Mouse (Mus musculus) embryonic facial prominence, embryonic 10.5 days (tissue): ENCODE measurements around the gene Ddx27. TPM values are rescaled to one million over a fixed set of nuclear protein-coding genes. Genes with fewer than 3 reads are reported as not detected.

ENCODE experiments used
- DNase-seq: peaks from one replicate; pipeline ENCODE4 v3.0.0-alpha.2; 2017; ENCODE audit warnings: low spot score
- H3K27ac ChIP-seq: fragments of 300-500 bp; sonication (generic); replicated peaks from 2 replicates; pipeline ENCODE4 v1.5.1; 2016; ENCODE audit warnings: mild to moderate bottlenecking
- H3K27me3 ChIP-seq: fragments of 300-500 bp; sonication (generic); replicated peaks from 2 replicates; pipeline ENCODE4 v1.6.1; 2016; ENCODE audit warnings: low read depth, mild to moderate bottlenecking; ENCODE audit not compliant: poor library complexity, severe bottlenecking
- H3K36me3 ChIP-seq: fragments of 300-500 bp; sonication (generic); replicated peaks from 2 replicates; pipeline ENCODE4 v1.6.1; 2016; ENCODE audit warnings: mild to moderate bottlenecking, moderate library complexity
- H3K4me1 ChIP-seq: fragments of 300-500 bp; sonication (generic); 2 replicates; pipeline ENCODE4 v1.6.1; 2016
- H3K4me3 ChIP-seq: fragments of 300-500 bp; sonication (generic); 2 replicates; pipeline ENCODE4 v1.5.1; 2016; ENCODE audit warnings: mild to moderate bottlenecking, moderate library complexity
- H3K9me3 ChIP-seq: fragments of 300-500 bp; sonication (generic); 2 replicates; pipeline ENCODE4 v1.6.1; 2016; ENCODE audit warnings: mild to moderate bottlenecking
- WGBS: fragments of 180-500 bp; shearing (Covaris S2); methylation state at CpG from one replicate; pipeline ENCODE4 v1.1.7; 2016; 5-methylcytosine and 5-hydroxymethylcytosine counted together
- polyA plus RNA-seq: library from polyadenylated mRNA; unstranded; fragments of >200 nt; fragmentation: Nextera tagmentation; extraction: Ambion mirVana; gene quantifications from 2 replicates; pipeline ENCODE4 v1.2.1, GENCODE M21; 2016

Ddx27 gene
- polyA plus RNA-seq, 1 experiment from 2014 or later = 69.9 TPM

DNA sequence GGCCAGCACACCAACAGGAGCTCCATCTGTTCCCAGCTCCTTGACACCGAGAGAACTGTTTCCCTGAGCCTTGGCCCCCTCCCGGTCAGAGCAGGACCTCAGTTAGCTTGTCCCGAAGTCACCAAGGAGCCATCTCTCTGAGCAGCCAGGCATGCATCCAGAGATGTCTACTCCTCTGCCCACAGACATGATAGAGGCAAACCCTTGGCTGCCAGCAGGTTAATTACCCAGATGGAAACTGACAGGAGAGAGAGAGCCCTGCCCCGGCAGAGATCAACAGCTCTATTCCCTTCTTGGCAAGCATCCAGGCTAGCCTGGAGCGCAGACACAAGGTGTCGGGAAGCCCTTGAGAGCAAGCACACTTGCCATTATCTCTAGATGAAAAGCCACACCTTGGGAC, 55.3 kb downstream of the Ddx27 start:
- no peaks in the 10 kb centered on the region for H3K27me3 ChIP-seq
- WGBS = 88% methylated on average over 6 of the region's 6 CpGs
- H3K4me3 ChIP-seq = no peak overlapping the region
- no peak for DNase-seq
- H3K9me3 ChIP-seq = no peaks in the 10 kb centered on the region
- peaks cover 15% of the 10 kb centered on the region for H3K36me3 ChIP-seq
- no peak overlapping the region for H3K27ac ChIP-seq
- H3K4me1 ChIP-seq = peaks cover 21% of the 10 kb centered on the region

DNA sequence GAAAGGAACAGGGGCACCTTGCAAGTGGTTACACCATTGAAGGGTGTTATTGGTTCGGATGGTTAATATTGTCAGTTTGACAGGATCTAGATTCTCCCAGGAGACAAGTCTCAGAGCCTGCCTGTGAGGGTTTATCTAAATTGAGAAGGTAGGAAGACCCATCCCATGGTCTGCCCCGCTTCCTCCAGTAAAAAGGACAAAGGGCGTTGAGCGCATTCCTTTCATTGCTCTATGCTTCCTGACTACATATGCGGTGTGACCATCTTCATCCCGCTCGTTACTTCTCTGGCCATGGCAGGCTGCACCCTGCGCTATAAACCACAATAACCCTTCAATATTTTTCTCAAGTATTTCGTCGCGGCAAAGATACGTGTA, 56.3 kb downstream of the Ddx27 start:
- Histone ChIP-seq H3K4me1 (peaks cover 13% of the 10 kb centered on the region; the same call in 1 of the 2 replicates), H3K27ac (peak overlapping the region; percentile 87), H3K4me3 (peak overlapping the region; percentile 63), H3K9me3 (no peaks in the 10 kb centered on the region), H3K36me3 (peaks cover 6% of the 10 kb centered on the region), H3K27me3 (no peaks in the 10 kb centered on the region)
- DNase-seq = no peak
- WGBS = 22% methylated on average over 12 of the region's 12 CpGs

DNA sequence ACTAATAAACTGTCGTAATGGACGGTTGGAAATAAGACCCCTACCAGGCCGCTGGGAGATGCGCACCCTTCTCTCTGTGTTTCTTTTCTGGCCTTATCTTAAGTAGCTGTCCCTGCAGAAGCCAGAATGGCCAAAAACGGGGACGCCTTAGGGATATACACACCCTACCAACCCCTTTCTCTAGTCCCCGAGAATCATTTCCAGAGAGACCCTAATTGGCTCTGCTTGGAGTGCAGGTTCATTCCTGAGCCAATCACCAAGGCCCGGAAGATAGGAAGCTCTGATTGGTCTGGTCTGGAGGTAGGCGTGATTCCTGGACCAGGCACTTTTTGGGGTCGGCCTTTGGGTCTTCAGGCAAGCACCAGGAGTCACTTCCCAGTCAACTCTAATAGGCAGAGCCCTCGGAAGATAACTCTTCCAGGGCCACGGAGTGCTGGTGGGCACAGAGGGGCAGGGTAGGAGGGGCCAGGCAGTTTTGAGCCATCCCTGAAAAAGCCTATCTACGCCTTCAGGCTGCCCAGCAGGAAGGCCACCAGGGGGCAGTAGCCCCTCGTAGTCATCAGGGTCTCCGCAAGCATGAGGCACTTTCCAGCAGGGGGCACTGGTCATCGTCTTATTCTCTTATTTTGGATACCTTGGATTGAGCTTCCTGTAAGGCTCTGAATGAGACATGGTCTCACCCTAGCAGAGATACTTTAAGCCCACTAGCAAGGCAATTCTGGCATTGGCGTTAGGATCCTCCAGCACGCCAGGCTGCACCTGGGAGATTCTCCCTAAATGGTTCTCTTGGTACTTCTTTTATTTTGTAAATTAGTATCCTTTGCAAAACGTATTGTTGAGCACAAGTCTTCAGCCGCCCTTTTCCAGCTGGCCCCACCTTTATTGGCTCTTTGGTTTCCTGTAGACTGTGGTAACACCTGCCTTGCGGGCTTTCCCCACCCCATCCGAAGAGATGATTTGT, 56.9 kb downstream of the Ddx27 start:
- Histone ChIP-seq H3K36me3 (no peaks in the 10 kb centered on the region), H3K4me3 (peak overlapping the region; percentile 63), H3K27me3 (no peaks in the 10 kb centered on the region), H3K9me3 (no peaks in the 10 kb centered on the region), H3K27ac (peak overlapping the region; percentile 87), H3K4me1 (peaks cover 13% of the 10 kb centered on the region; the same call in 1 of the 2 replicates)
- 8% methylated on average over 22 of the region's 22 CpGs for WGBS
- DNase-seq = peak; percentile 95

DNA sequence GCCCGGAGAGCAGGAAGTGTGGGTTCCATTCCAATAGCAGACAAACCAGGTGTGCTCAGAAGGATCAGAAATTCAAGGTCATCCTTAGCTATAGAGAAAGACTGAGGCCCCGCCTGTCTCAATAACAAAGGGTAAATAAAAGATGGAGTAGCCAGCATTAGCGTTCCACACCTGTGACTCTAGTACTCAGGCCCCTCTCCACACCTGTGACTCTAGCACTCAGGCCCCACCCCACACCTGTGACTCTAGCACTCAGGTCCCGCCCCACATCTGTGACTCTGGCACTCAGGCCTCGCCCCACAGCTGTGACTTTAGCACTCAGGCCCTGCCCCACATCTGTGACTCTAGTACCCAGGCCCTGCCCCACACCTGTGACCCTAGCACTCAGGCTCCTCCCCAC, 59.6 kb downstream of the Ddx27 start:
- H3K27me3 ChIP-seq = no peaks in the 10 kb centered on the region
- peaks cover 29% of the 10 kb centered on the region for H3K4me1 ChIP-seq
- no peak overlapping the region for H3K4me3 ChIP-seq
- WGBS = 92% methylated on average over 5 of the region's 5 CpGs
- no peaks in the 10 kb centered on the region for H3K9me3 ChIP-seq
- no peak for DNase-seq
- no peaks in the 10 kb centered on the region for H3K36me3 ChIP-seq
- H3K27ac ChIP-seq = no peak overlapping the region

DNA sequence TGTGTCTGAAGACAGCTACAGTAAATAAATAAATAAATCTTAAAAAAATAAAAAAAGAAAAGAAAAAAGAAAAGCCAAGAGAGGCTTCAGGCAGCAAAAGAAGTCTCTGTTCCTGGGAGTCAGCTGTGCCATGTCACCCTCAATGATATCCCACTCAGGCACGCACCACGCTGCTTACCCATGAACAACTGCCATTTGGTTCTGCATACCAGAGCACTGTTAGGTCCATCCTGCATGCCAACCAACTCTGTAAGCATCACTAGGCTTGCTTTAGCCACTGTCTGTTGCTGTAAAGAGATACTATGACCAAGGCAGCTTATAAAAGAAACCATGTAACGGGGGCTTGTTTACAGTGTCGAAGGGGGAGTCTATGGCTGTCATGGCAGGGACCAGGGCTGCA, 61.4 kb downstream of the Ddx27 start:
- no peak overlapping the region for H3K27ac ChIP-seq
- H3K27me3 ChIP-seq = no peaks in the 10 kb centered on the region
- H3K4me3 ChIP-seq = no peak overlapping the region
- DNase-seq = no peak
- H3K36me3 ChIP-seq = no peaks in the 10 kb centered on the region
- H3K4me1 ChIP-seq = peaks cover 42% of the 10 kb centered on the region
- no peaks in the 10 kb centered on the region for H3K9me3 ChIP-seq
- WGBS = 93% methylated on average over 4 of the region's 4 CpGs

DNA sequence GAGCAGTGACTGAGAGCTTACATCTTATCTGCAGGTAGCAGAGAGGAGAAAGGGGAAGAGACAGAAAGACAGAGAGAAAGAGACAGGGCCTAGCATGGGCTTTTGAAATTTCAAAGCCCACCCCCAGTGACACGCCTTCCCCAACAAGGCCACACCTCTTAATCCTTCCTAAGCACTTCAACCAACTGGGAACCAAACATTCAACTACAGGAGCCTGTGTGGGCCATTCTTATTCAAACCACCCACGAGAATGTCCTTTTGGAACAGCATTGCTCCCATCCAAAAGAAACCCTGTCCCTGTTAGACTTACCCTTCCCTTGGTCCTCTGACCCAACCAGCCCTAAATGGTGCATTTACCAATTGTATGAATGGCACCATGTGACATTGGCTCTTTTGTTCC, 61.8 kb downstream of the Ddx27 start:
- no peak overlapping the region for H3K27ac ChIP-seq
- H3K9me3 ChIP-seq = no peaks in the 10 kb centered on the region
- H3K4me1 ChIP-seq = peaks cover 44% of the 10 kb centered on the region
- no peak for DNase-seq
- WGBS = 70% methylated on average over 2 of the region's 2 CpGs
- H3K4me3 ChIP-seq = no peak overlapping the region
- H3K27me3 ChIP-seq = no peaks in the 10 kb centered on the region
- H3K36me3 ChIP-seq = no peaks in the 10 kb centered on the region

DNA sequence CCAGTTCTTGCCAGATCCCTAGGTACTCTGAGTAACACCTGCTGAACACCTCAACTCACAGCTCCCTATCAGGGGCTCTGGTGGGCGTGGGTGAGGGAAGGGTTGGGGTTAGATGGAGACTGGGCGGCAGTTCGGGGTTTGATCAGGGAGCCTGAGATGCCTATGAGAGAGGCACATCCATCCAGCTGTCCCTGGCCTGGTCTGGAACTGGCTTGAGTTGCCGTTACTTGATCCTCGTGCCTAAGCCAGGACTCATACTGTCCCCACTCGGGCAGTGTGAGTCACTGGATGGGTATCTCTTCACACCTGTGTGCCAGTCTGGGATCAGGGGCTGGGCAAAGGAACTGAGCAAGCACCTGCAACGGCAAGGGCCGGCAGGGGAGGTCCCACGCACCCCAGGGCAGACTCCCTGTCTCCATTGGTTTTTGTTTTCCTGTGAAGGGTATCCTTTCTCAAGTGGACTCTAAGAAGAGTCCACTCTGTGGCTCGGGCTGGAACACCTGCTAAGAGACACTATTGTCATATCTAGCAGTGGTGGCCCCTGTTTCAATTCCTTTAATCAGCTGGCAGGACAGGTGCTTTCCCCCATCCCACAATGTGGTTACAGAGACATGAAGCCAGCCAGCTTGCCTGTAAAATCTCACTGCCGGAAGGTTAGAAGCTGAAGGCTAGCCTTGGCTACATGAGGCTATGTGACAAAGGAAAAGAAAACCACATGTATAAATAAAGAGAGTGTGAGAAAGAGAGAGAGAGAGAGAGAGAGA, 62.4 kb downstream of the Ddx27 start:
- no peak for DNase-seq
- Histone ChIP-seq H3K4me3 (no peak overlapping the region), H3K36me3 (no peaks in the 10 kb centered on the region), H3K27ac (no peak overlapping the region), H3K4me1 (peaks cover 44% of the 10 kb centered on the region), H3K27me3 (no peaks in the 10 kb centered on the region), H3K9me3 (no peaks in the 10 kb centered on the region)
- 85% methylated on average over 11 of the region's 11 CpGs for WGBS

DNA sequence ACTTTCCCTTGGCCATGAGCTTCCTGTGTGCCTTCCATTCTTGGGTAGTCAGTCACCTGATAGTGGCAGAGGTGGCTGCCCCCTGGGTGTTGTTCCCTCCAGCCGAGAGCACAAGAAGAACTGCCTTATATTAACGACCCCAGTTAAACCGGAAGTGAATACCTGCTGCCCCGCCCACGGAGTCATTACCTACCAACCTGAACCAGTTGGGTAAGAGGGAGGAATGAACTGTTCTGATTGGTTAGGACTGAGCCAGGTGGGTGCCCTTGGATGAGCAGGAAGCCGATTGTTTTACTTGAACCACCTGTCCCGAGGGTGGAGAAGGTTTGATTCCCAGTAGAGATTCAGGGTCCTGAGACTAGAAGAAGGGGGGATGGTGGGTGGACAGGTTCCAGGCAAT, 63.5 kb downstream of the Ddx27 start:
- Histone ChIP-seq H3K36me3 (no peaks in the 10 kb centered on the region), H3K27ac (peak overlapping the region; percentile 69; the same call in 1 of the 2 replicates), H3K9me3 (no peaks in the 10 kb centered on the region), H3K4me1 (peaks cover 43% of the 10 kb centered on the region), H3K4me3 (0 out of 2 replicates have a peak overlapping the region, but pooled peaks have one; percentile 25), H3K27me3 (no peaks in the 10 kb centered on the region)
- no peak for DNase-seq
- 45% methylated on average over 7 of the region's 7 CpGs for WGBS

DNA sequence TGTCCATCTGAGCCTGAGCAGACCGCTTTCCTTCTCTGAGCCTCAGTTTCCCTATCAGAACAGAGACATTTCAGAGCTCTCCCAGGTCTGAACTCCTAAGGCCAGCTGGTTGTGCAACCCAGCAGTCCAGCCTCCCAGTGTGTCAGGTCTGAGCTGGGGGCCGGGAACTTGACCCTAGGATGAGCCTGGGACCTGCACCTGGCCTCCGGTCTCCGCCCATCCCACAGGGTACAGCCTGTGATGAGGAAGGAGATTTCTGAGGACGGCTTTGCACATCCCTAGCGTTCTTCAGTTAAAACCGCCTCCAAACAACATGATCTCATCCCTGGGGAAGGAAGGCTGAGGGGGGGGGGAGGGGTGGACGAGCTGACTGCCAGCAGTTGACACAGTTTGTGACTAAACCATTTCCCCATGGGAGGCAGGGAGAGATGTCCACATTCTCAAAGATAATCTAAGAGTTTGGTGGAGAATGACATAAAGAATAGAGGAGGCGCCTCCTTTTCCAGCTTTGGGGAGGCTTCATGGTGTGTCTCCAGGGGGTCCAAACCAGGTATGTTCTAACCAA, 64.0 kb downstream of the Ddx27 start:
- peak overlapping the region; percentile 69; the same call in 1 of the 2 replicates for H3K27ac ChIP-seq
- DNase-seq = no peak
- peaks cover 43% of the 10 kb centered on the region for H3K4me1 ChIP-seq
- peak overlapping the region; percentile 25; the same call in 1 of the 2 replicates for H3K4me3 ChIP-seq
- no peaks in the 10 kb centered on the region for H3K36me3 ChIP-seq
- H3K9me3 ChIP-seq = no peaks in the 10 kb centered on the region
- H3K27me3 ChIP-seq = no peaks in the 10 kb centered on the region
- 52% methylated on average over 9 of the region's 9 CpGs for WGBS

DNA sequence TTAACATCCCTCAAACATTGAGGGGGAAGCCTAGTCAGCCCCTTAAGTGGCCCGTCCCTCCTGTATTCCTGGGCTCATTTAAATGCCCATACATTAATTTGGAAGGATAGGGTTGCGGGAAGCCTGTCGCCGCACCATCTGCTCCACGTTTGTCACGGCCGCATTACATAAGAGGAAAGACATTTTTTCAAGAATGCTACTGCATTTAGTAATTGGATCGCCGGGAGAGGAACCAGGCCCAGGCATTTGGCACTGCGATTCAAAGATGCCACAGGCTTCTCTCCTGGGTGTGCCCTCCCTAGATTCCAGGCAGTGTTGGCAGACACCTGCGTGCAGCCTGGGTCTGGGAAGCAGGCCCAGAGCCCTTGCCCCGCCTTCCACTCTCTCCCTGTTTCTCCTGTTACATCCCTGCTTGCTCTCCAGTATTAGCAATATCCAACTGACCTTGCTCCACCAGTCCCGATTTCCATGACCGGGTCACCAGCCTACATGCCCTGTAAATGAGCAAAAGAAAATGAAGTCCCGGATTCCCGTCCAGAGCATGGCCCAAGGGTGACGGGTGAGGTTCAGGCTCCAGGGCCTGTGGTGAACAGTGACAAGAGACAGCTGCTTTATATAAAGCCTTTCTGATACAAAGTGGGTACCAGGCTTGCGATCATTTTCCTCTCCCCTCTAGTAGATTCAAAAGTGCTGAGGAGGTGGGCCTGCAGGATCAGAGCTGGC, 64.7 kb downstream of the Ddx27 start:
- Histone ChIP-seq H3K36me3 (no peaks in the 10 kb centered on the region), H3K9me3 (no peaks in the 10 kb centered on the region), H3K27me3 (no peaks in the 10 kb centered on the region), H3K27ac (peak overlapping the region; percentile 69), H3K4me3 (peak overlapping the region; percentile 25; the same call in 1 of the 2 replicates), H3K4me1 (peaks cover 43% of the 10 kb centered on the region)
- DNase-seq = peak; percentile 59
- 44% methylated on average over 18 of the region's 18 CpGs for WGBS

DNA sequence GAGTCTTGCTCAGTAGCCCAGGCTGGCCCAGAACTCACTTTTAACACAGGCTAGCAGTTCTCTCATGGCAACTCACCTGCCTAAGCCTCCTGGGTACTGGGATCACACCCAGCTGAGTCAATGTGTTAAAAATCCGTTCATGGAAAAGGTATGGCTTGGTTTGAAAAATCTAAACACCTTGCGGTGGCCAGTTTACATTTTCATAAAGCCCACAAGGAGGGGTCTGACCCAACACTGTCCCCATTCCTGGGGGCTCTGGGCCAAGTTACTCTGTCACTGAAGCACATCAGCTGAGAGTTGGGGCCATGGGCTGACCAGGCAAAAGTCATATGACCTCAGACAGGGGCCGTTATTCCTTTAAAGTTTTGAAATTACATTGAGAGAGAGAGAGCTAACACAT, 65.4 kb downstream of the Ddx27 start:
- Histone ChIP-seq H3K27me3 (no peaks in the 10 kb centered on the region), H3K4me3 (no peak overlapping the region), H3K36me3 (no peaks in the 10 kb centered on the region), H3K27ac (peak overlapping the region; percentile 69; the same call in 1 of the 2 replicates), H3K9me3 (no peaks in the 10 kb centered on the region), H3K4me1 (peaks cover 43% of the 10 kb centered on the region)
- no peak for DNase-seq
- WGBS = 84% methylated on average over 3 of the region's 3 CpGs

DNA sequence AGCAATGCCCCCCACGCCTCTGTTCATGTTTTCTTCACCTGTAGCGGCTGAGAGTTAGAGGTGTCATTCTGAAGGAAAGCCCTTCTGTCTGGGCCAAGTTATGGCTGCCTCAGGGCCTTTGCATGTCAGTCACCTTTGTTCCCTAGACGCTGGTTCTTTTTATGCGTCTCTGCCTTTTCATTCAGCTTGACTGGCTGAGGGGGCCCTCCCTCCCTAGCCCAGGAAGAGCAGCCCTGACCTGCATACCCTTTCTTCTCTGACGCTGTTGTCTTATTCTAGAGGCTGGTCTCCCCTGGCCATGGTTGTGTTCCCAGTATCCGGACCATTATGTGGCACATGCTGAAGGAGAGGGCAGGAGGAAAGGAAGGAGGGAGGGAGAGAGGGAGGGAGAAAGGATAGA, 66.1 kb downstream of the Ddx27 start:
- 54% methylated on average over 6 of the region's 6 CpGs for WGBS
- Histone ChIP-seq H3K9me3 (no peaks in the 10 kb centered on the region), H3K4me1 (peaks cover 43% of the 10 kb centered on the region), H3K27me3 (no peaks in the 10 kb centered on the region), H3K36me3 (no peaks in the 10 kb centered on the region), H3K4me3 (no peak overlapping the region), H3K27ac (peak overlapping the region; percentile 63)
- DNase-seq = no peak
